Mouse (Mus musculus) myocyte (in vitro differentiated cells): ENCODE data around the gene Cnot6.

Source experiments
- CEBPB ChIP-seq: IDR thresholded peaks from 2 replicates; pipeline ENCODE4 v1.6.1; 2011; ENCODE audit warnings: mild to moderate bottlenecking, moderate library complexity; ENCODE audit not compliant: poor library complexity, insufficient read depth, severe bottlenecking
- E2F4 ChIP-seq: IDR thresholded peaks from one replicate; pipeline ENCODE4 v1.6.1; 2011; ENCODE audit warnings: mild to moderate bottlenecking, control low read depth, moderate library complexity; ENCODE audit not compliant: insufficient read depth
- MAX ChIP-seq: IDR thresholded peaks from one replicate; pipeline ENCODE4 v1.6.1; 2011; ENCODE audit warnings: low read depth, mild to moderate bottlenecking, control low read depth
- MYOD1 ChIP-seq, 3 experiments: IDR thresholded peaks; one replicate each; pipeline ENCODE4 v1.6.1; 2011; ENCODE audit warnings: control low read depth in 2 of 3, low read depth in 2 of 3, mild to moderate bottlenecking in 2 of 3, moderate library complexity in 1 of 3; ENCODE audit not compliant: insufficient read length in 2 of 3, control insufficient read depth in 1 of 3
- MYOG ChIP-seq, 3 experiments: IDR thresholded peaks; one replicate each; pipeline ENCODE4 v1.6.1; 2011; ENCODE audit warnings: control low read depth in 2 of 3, low read depth in 2 of 3, mild to moderate bottlenecking in 2 of 3; ENCODE audit not compliant: insufficient read length in 2 of 3, control insufficient read depth in 1 of 3, insufficient read depth in 1 of 3
- POLR2A ChIP-seq: IDR thresholded peaks from one replicate; pipeline ENCODE4 v1.6.1; 2011; ENCODE audit warnings: low read depth, mild to moderate bottlenecking, control low read depth, moderate library complexity; ENCODE audit not compliant: insufficient read length
- POLR2AphosphoS2 ChIP-seq: IDR thresholded peaks from one replicate; pipeline ENCODE4 v1.6.1; 2011; ENCODE audit warnings: low read depth, control low read depth; ENCODE audit not compliant: insufficient read length
- REST ChIP-seq: IDR thresholded peaks from one replicate; pipeline ENCODE4 v1.6.1; 2011; ENCODE audit warnings: mild to moderate bottlenecking, control low read depth, moderate library complexity; ENCODE audit not compliant: insufficient read depth, insufficient read length
- SRF ChIP-seq: IDR thresholded peaks from one replicate; pipeline ENCODE4 v1.6.1; 2011; ENCODE audit warnings: low read depth; ENCODE audit not compliant: control insufficient read depth, insufficient read length
- TCF12 ChIP-seq: IDR thresholded peaks from one replicate; pipeline ENCODE4 v1.6.1; 2011; ENCODE audit warnings: mild to moderate bottlenecking, control low read depth; ENCODE audit not compliant: poor library complexity, insufficient read depth, severe bottlenecking
- TCF3 ChIP-seq: IDR thresholded peaks from one replicate; pipeline ENCODE4 v1.6.1; 2011; ENCODE audit warnings: low read depth, control low read depth; ENCODE audit not compliant: insufficient read length
- USF1 ChIP-seq: IDR thresholded peaks from one replicate; pipeline ENCODE4 v1.6.1; 2011; ENCODE audit warnings: low read depth, mild to moderate bottlenecking, control low read depth, moderate library complexity

DNA sequence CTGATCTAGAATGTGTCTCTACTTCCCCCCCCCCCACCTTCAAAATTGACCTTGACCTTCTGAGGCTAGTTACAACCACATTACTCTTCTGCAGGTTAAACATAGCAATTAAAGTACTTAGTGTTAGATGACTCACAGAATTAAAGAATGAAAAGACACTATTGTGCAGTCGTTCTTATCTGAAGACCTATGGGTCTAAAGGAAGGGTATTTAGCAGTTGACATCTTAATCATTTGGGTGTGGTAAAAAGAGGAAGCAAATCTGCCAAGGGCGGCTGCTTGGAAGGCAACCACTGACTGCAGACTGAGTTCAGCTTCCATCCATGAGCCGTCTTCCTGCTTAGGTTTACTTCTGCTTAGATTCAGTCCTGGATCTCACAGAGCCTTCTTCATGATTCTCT, 27.3 kb upstream of the Cnot6 start:
- TF ChIP-seq POLR2AphosphoS2 (no peak), MYOG (IDR thresholded peaks at IDR 0.05; ENCODE audit: control insufficient read depth in 1 of 3, insufficient read depth in 1 of 3, insufficient read length in 2 of 3, low read depth in 2 of 3) (no peak), POLR2A (no peak), USF1 (no peak), CEBPB (no peak), E2F4 (no peak), TCF12 (no peak), REST (no peak), MAX (no peak), MYOD1 (IDR thresholded peaks at IDR 0.05; ENCODE audit: control insufficient read depth in 1 of 3, insufficient read length in 2 of 3, low read depth in 2 of 3) (no peak), SRF (no peak), TCF3 (no peak)
